Mouse (Mus musculus) liver, embryonic 14 days (tissue): Measurements from ENCODE around the gene Guca1a. TPM values are rescaled to one million over a fixed set of nuclear protein-coding genes. Genes with fewer than 3 reads are reported as not detected.

Experiments
- polyA plus RNA-seq: library from polyadenylated mRNA; depleted of rRNA; stranded (reverse); fragments of >200 nt; gene quantifications from 2 replicates; pipeline ENCODE4 v1.2.3, GENCODE M21; 2012; rRNA removed

The Guca1a gene
- 0.59 and 0.90 TPM in 2 replicates for polyA plus RNA-seq

GRCm38 (mm10) chr17:47400451-47400850 lies at the start of gene Guca1a:
Guca1a (minus strand) TSS chr17:47400584.

GRCm38 (mm10) chr17:47436907-47437547 lies 36.6 kb upstream of the Guca1a start, which contains the start of gene 1700001C19Rik:
1700001C19Rik (minus strand) TSS chr17:47437376.

GRCm38 (mm10) chr17:47436156-47436906 lies 35.9 kb upstream of the Guca1a start, which contains the start of gene AI661453:
AI661453 (plus strand) TSS chr17:47436615.

GRCm38 (mm10) chr17:47385145-47385544 lies 15.2 kb downstream of the Guca1a start, which contains the start of gene Guca1b:
Guca1b (plus strand) TSS chr17:47385393.

GRCm38 (mm10) chr17:47368401-47369086 lies 31.8 kb downstream of the Guca1a start, which contains the start of gene Mrps10:
Mrps10 (plus strand) TSS chr17:47368887.

Other genes with a start within 250 kb of the Guca1a start
- gene Mrps10, start 31.7 kb downstream of the Guca1a start, polyA plus RNA-seq: 20.6 and 23.0 TPM in 2 replicates
- 0.37 TPM in 2 replicates for gene Guca1b, start 15.2 kb downstream of the Guca1a start, polyA plus RNA-seq
- gene AI661453, start 36.0 kb upstream of the Guca1a start, polyA plus RNA-seq: 0.46 and 0.55 TPM in 2 replicates
- gene 1700001C19Rik, start 36.8 kb upstream of the Guca1a start, polyA plus RNA-seq: 0.57 and 0.89 TPM in 2 replicates
- gene Taf8, start 101.7 kb upstream of the Guca1a start, polyA plus RNA-seq: 15.4 and 16.7 TPM in 2 replicates
- gene Ccnd3, start 104.5 kb upstream of the Guca1a start, polyA plus RNA-seq: 179 and 198 TPM in 2 replicates
- 10.9 and 12.9 TPM in 2 replicates for gene Bysl, start 210.9 kb upstream of the Guca1a start, polyA plus RNA-seq
- 21.0 and 24.1 TPM in 2 replicates for gene Med20, start 211.0 kb upstream of the Guca1a start, polyA plus RNA-seq
- 0.83 and 1.2 TPM in 2 replicates for gene Gm20517, start 211.0 kb upstream of the Guca1a start, polyA plus RNA-seq
- gene Usp49, start 230.1 kb upstream of the Guca1a start, polyA plus RNA-seq: 6.2 and 7.2 TPM in 2 replicates